Comparison of ENCODE assay signal across 13 mouse cellular contexts in the genomic region with DNA sequence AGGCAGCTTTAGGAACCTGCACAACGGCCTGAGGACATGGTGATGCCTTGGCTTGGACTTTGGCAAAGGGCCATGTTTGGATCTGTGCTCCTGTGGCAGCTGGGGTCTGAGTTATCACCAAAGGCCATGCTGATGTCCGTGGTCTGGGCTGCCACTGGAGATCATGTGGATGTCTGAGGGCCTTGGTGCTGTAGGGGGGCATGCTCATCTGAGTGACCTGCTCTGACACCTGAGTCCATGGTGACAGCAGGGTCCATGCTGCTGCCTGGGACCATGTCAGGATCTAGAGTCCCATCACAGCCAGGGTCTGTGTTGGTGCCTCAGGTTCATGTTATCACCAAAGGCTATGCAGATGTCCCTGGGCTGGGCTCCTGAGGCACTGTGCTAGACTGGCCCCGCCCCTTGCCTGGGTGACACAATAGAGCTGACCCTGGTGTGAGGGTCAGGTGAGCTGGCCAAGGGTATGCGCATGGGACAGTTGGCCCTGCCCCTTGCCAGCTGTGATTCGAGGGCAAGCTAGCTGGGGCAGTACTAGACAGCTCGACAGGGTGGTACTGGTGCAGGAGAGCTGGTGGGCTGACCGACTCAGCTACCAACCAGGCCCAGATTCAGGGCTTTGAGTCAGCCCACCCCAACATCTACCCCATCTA.
A peak's percentile ranks its signal among the peaks of the same experiment; 100 is the strongest.
DNase-seq lines count a peak whose midpoint lies in the region; ATAC-seq lines count a peak whose summit lies in the region.
"Had no signal": no experiment of that assay in that cellular context is flagged by ENCODE, and none has a peak within 500 bp of the region (broad histone marks: within the 10 kb centered on the region; RNA-seq: fewer than 3 reads in every experiment).

No protein-coding gene starts in this region.

- no peak overlapping the region for H3K9ac ChIP-seq in heart, embryonic 12.5 days
- H3K9ac ChIP-seq in lung, embryonic 15.5 days: no peak overlapping the region
- no peak overlapping the region for H3K9ac ChIP-seq in embryonic facial prominence, embryonic 15.5 days
- H3K9ac ChIP-seq: neural tube, embryonic 12.5 days had no signal

- 67% methylated on average over 7 of the region's 7 CpGs for WGBS in heart, embryonic 12.5 days
- WGBS in lung, embryonic 15.5 days: 63% methylated on average over 7 of the region's 7 CpGs
- WGBS in embryonic facial prominence, embryonic 15.5 days: 72% methylated on average over 7 of the region's 7 CpGs

- H3K4me3 ChIP-seq in heart, embryonic 12.5 days: no peak overlapping the region
- no peak overlapping the region for H3K4me3 ChIP-seq in lung, embryonic 15.5 days
- no peak overlapping the region for H3K4me3 ChIP-seq in embryonic facial prominence, embryonic 15.5 days (replicated peaks)
- H3K4me3 ChIP-seq: neural tube, embryonic 12.5 days had no signal

- no peaks in the 10 kb centered on the region for H3K36me3 ChIP-seq in heart, embryonic 12.5 days
- H3K36me3 ChIP-seq in lung, embryonic 15.5 days: no peaks in the 10 kb centered on the region
- no peaks in the 10 kb centered on the region for H3K36me3 ChIP-seq in embryonic facial prominence, embryonic 15.5 days
- H3K36me3 ChIP-seq: neural tube, embryonic 12.5 days had no signal

- H3K27me3 ChIP-seq in heart, embryonic 12.5 days (replicated peaks): no peaks in the 10 kb centered on the region
- no peaks in the 10 kb centered on the region for H3K27me3 ChIP-seq in lung, embryonic 15.5 days
- no peaks in the 10 kb centered on the region for H3K27me3 ChIP-seq in embryonic facial prominence, embryonic 15.5 days
- H3K27me3 ChIP-seq: neural tube, embryonic 12.5 days had no signal

- no peak overlapping the region for H3K4me2 ChIP-seq in heart, embryonic 12.5 days
- no peak overlapping the region for H3K4me2 ChIP-seq in lung, embryonic 15.5 days
- H3K4me2 ChIP-seq in embryonic facial prominence, embryonic 15.5 days (replicated peaks): no peak overlapping the region
- H3K4me2 ChIP-seq: neural tube, embryonic 12.5 days had no signal

- no peaks in the 10 kb centered on the region for H3K4me1 ChIP-seq in heart, embryonic 12.5 days (replicated peaks)
- H3K4me1 ChIP-seq in lung, embryonic 15.5 days: no peaks in the 10 kb centered on the region
- H3K4me1 ChIP-seq in embryonic facial prominence, embryonic 15.5 days: no peaks in the 10 kb centered on the region
- H3K4me1 ChIP-seq: neural tube, embryonic 12.5 days had no signal

- H3K27ac ChIP-seq in heart, embryonic 12.5 days (ENCODE audit: poor library complexity, severe bottlenecking): no peak overlapping the region
- no peak overlapping the region for H3K27ac ChIP-seq in lung, embryonic 15.5 days
- H3K27ac ChIP-seq in embryonic facial prominence, embryonic 15.5 days (replicated peaks): no peak overlapping the region
- H3K27ac ChIP-seq: macrophage; neural tube, embryonic 12.5 days had no signal

- peak; percentile 53 for ATAC-seq in heart, embryonic 12.5 days (ENCODE audit: insufficient number of reproducible peaks, low FRiP score)
- 0 out of 2 replicates have a peak, but pooled peaks have one; percentile 57 for ATAC-seq in lung, embryonic 15.5 days (ENCODE audit: borderline replicate concordance, extremely low read depth, low FRiP score, low TSS enrichment)
- peak; percentile 61; the same call in 1 of the 2 replicates for ATAC-seq in embryonic facial prominence, embryonic 15.5 days (ENCODE audit: insufficient number of reproducible peaks, low FRiP score, low TSS enrichment, low read depth)
- 0 out of 2 replicates have a peak, but pooled peaks have one; percentile 22 for ATAC-seq in neutrophil, adult 5-6 weeks (ENCODE audit: extremely low read depth, insufficient number of reproducible peaks, low FRiP score, poor library complexity, severe bottlenecking)

- H3K9me3 ChIP-seq in heart, embryonic 12.5 days (replicated peaks): no peaks in the 10 kb centered on the region
- no peaks in the 10 kb centered on the region for H3K9me3 ChIP-seq in lung, embryonic 15.5 days
- no peaks in the 10 kb centered on the region for H3K9me3 ChIP-seq in embryonic facial prominence, embryonic 15.5 days (replicated peaks)
- H3K9me3 ChIP-seq: neural tube, embryonic 12.5 days had no signal

- no peak for DNase-seq in heart, adult 18-20 months
- no peak for DNase-seq in lung, postnatal 14 days
- no peak for DNase-seq in cerebellum, adult 9-10 months
- DNase-seq in kidney, postnatal 14 days: no peak
- DNase-seq: embryo, embryonic 11 days; heart, postnatal 4 days; right cerebral cortex, postnatal 14 days had no signal
